Mouse (Mus musculus) heart, embryonic 16.5 days (tissue): ENCODE results near the gene Llcfc1. TPM values are rescaled to one million over a fixed set of nuclear protein-coding genes. Genes with fewer than 3 reads are reported as not detected.

ENCODE experiments used
- ATAC-seq: fragments of 200-750 bp; cut with Nextera tagmentation; replicated peaks from 2 replicates; pipeline ENCODE4 v1.8.0; 2017; ENCODE audit warnings: moderate number of reproducible peaks; ENCODE audit not compliant: insufficient read depth, low FRiP score; ENCODE audit errors: extremely low read depth
- H3K27ac ChIP-seq: fragments of 300-500 bp; sonication (generic); 2 replicates; pipeline ENCODE4 v1.5.1; 2014; ENCODE audit warnings: mild to moderate bottlenecking, low read length, control low read depth, moderate library complexity
- H3K27me3 ChIP-seq: fragments of 300-500 bp; sonication (generic); 2 replicates; pipeline ENCODE4 v1.6.1; 2014; ENCODE audit warnings: low read length, mixed read lengths; ENCODE audit not compliant: control insufficient read depth, insufficient read depth
- H3K36me3 ChIP-seq: fragments of 300-500 bp; sonication (generic); 2 replicates; pipeline ENCODE4 v1.6.1; 2014; ENCODE audit not compliant: control insufficient read depth, insufficient read depth
- H3K4me1 ChIP-seq: fragments of 300-500 bp; sonication (generic); 2 replicates; pipeline ENCODE4 v1.6.1; 2014; ENCODE audit warnings: low read length, mixed read lengths; ENCODE audit not compliant: control insufficient read depth, insufficient read depth
- H3K4me2 ChIP-seq: fragments of 300-500 bp; sonication (generic); 2 replicates; pipeline ENCODE4 v1.6.1; 2014; ENCODE audit warnings: low read depth, mild to moderate bottlenecking, control low read depth, low read length
- H3K4me3 ChIP-seq: fragments of 300-500 bp; sonication (generic); 2 replicates; pipeline ENCODE4 v1.5.1; 2014; ENCODE audit warnings: mild to moderate bottlenecking, control low read depth, low read length
- H3K9ac ChIP-seq: fragments of 300-500 bp; sonication (generic); 2 replicates; pipeline ENCODE4 v1.6.1; 2014; ENCODE audit warnings: low read length, control low read depth
- H3K9me3 ChIP-seq: fragments of 300-500 bp; sonication (generic); replicated peaks from 2 replicates; pipeline ENCODE4 v1.6.1; 2016; ENCODE audit warnings: low read length; ENCODE audit not compliant: control insufficient read depth
- WGBS: fragments of 180-500 bp; shearing (Covaris S2); extraction: QIAGEN DNeasy Blood & Tissue Kit; methylation state at CpG from one replicate; pipeline ENCODE4 v1.1.7; 2014; 5-methylcytosine and 5-hydroxymethylcytosine counted together
- polyA plus RNA-seq: library from polyadenylated mRNA; unstranded; fragments of >200 nt; fragmentation: Nextera tagmentation; extraction: Ambion mirVana; gene quantifications from 2 replicates; pipeline ENCODE4 v1.2.1, GENCODE M21; 2015

The Llcfc1 gene
- polyA plus RNA-seq, 1 experiment from 2014 or later, result not detected

DNA sequence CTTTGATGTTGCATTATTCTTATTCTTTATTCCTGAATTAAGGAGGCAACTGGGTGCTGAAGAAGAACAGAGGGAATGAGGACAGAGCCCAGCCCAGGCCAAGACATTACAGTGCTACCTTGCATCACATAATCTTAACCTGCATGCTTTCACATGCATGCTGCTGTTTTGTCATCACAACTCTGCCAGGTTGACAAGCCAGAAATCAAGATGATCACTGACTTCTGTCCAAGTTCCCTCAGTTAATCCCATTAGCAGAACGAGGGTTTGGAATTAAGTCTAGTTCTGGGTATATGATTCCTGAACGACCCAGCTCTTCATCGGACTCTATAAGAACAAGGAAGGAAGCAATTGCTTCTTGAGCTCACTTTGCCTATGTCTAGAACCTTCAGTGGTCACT, 38.0 kb upstream of the Llcfc1 start:
- no peaks in the 10 kb centered on the region for H3K36me3 ChIP-seq
- no peaks in the 10 kb centered on the region for H3K27me3 ChIP-seq
- no peak overlapping the region for H3K4me3 ChIP-seq
- no peaks in the 10 kb centered on the region for H3K9me3 ChIP-seq
- ATAC-seq, result no peak
- WGBS, result 78% methylated on average over 3 of the region's 3 CpGs
- no peak overlapping the region for H3K4me2 ChIP-seq
- no peak overlapping the region for H3K27ac ChIP-seq
- no peaks in the 10 kb centered on the region for H3K4me1 ChIP-seq
- no peak overlapping the region for H3K9ac ChIP-seq

DNA sequence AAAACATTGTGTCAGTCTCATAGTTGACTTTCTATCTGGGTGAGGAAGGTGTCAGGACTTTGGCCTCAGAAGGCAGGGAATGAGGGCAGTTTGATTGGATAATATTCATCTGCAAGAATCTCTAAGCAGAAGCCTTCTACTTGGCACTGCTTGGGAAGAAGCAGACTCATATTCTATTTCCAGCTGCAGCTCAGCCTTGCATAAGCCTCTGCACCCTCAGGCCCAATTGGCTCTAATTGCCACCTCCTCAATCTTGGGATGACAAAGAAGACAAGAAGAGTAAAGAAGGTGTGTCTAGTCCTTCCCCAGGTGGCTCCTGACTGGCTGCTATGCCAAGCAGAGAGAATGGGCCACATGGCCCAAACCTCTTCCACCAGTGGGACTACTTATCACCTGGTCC, 37.6 kb upstream of the Llcfc1 start:
- Histone ChIP-seq H3K4me1 (no peaks in the 10 kb centered on the region), H3K27ac (no peak overlapping the region), H3K4me3 (no peak overlapping the region), H3K9me3 (no peaks in the 10 kb centered on the region), H3K36me3 (no peaks in the 10 kb centered on the region), H3K9ac (no peak overlapping the region), H3K27me3 (no peaks in the 10 kb centered on the region), H3K4me2 (no peak overlapping the region)
- no peak for ATAC-seq

DNA sequence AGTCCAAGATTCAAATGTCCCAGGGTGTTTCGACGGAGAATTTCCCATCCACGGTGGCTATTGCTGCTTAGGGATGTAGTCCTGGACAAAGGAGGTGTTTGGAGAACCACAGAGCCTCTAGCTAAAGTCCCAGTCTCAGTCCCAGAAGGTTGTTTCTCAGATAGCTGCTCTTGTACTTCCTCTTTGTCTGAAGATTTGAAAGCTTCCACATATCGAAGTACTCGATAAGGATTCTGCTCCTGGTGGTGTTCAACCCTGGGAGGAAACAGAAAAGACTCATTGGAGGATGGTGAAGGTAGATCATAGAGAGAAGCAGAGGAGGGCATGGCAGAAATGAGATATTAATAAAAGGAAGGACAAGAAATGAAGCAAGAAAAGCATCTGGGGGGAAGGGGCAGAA, 31.1 kb upstream of the Llcfc1 start:
- Histone ChIP-seq H3K27me3 (no peaks in the 10 kb centered on the region), H3K36me3 (no peaks in the 10 kb centered on the region), H3K9ac (no peak overlapping the region), H3K27ac (no peak overlapping the region), H3K4me1 (no peaks in the 10 kb centered on the region), H3K4me3 (no peak overlapping the region), H3K4me2 (no peak overlapping the region), H3K9me3 (no peaks in the 10 kb centered on the region)
- 77% methylated on average over 5 of the region's 5 CpGs for WGBS
- ATAC-seq, result no peak

DNA sequence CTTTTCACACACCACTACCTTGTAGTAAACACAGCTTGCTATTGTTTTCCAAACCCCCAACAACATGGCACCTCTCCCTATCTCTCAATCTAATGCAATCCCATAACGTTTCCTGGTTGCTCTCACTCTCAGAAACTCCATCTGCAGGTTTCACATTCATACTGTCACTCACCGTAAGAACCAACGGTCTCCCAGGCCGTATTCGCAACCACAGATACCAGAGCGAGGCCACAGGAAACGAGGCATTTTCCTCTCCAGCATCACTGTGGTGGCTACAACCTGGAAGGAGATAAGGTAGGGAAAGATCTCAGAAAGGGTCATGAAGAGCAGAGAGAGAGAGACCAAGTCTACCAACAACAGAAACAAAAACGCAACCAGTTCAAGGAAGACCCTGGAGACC, 29.6 kb upstream of the Llcfc1 start:
- Histone ChIP-seq H3K4me2 (no peak overlapping the region), H3K9ac (no peak overlapping the region), H3K9me3 (no peaks in the 10 kb centered on the region), H3K4me3 (no peak overlapping the region), H3K27ac (no peak overlapping the region), H3K36me3 (no peaks in the 10 kb centered on the region), H3K4me1 (no peaks in the 10 kb centered on the region), H3K27me3 (no peaks in the 10 kb centered on the region)
- WGBS, result 67% methylated on average over 8 of the region's 8 CpGs
- no peak for ATAC-seq

DNA sequence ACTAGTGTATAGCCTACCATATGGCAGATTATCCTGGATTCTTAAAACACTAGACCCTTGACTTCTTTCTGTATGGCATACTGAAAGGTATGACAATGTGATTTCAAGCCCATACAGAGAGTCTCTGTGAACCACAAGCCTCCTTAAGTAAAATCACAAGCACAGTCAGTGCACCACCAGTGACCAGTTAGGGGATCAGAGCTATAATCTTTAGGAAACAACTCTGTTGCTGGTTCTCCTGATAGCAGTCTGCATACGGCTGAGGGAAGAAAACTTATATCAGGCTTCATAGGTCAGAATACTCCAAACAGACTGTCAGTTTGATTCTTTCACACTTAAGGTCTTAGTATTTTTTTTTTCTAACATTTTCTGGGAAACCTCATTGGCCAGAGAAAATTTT, 25.7 kb upstream of the Llcfc1 start:
- H3K9me3 ChIP-seq, result no peaks in the 10 kb centered on the region
- 52% methylated on average over 1 of the region's 1 CpGs for WGBS
- H3K4me2 ChIP-seq, result no peak overlapping the region
- H3K36me3 ChIP-seq, result no peaks in the 10 kb centered on the region
- no peaks in the 10 kb centered on the region for H3K27me3 ChIP-seq
- no peaks in the 10 kb centered on the region for H3K4me1 ChIP-seq
- H3K9ac ChIP-seq, result no peak overlapping the region
- no peak overlapping the region for H3K4me3 ChIP-seq
- no peak for ATAC-seq
- H3K27ac ChIP-seq, result no peak overlapping the region

DNA sequence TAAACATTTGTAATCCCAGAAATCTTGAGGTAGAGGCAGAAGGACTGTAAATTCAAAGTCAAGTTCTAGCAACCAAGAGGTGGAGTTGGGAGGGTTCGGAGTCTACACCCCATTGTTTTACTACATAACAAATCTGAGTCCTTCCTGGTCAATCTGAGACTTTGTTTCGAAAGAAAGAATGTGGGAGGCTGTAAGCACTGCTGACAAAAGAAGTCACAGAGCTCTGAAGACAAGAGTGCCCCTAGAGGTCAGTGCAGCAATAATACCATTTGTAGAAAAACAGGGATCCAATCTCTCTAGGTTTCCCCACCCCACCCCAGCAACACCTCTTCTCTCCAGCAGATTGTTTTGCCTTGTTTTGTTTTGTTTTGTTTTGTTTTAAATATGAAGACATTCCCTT, 21.9 kb upstream of the Llcfc1 start:
- no peak overlapping the region for H3K4me3 ChIP-seq
- H3K9me3 ChIP-seq, result no peaks in the 10 kb centered on the region
- H3K9ac ChIP-seq, result no peak overlapping the region
- WGBS, result 44% methylated on average over 2 of the region's 2 CpGs
- no peak for ATAC-seq
- H3K27me3 ChIP-seq, result no peaks in the 10 kb centered on the region
- no peak overlapping the region for H3K4me2 ChIP-seq
- H3K4me1 ChIP-seq, result no peaks in the 10 kb centered on the region
- H3K36me3 ChIP-seq, result no peaks in the 10 kb centered on the region
- no peak overlapping the region for H3K27ac ChIP-seq

DNA sequence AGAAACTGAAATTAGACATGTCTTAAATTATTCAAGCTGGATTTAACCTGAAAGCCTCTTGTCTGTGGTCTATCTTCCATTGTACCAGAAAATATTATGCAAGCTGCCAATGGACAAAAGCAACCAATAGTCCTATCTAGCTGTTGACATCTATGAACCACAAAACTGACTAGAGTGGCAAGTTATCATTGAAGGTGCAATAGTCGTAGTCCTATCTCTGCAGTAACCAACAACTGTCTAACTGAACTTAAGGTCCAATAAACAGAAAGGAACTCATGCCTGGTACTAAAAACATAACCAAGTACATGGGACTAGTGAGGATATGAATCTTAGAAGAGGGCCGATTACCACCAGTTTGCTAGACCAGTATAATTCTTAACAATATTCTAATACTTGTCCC, 7.7 kb upstream of the Llcfc1 start:
- H3K9me3 ChIP-seq, result no peaks in the 10 kb centered on the region; the same call in 1 of the 2 replicates
- H3K27me3 ChIP-seq, result no peaks in the 10 kb centered on the region
- no peak overlapping the region for H3K4me3 ChIP-seq
- no peak overlapping the region for H3K9ac ChIP-seq
- ATAC-seq, result no peak
- H3K4me1 ChIP-seq, result no peaks in the 10 kb centered on the region
- no peak overlapping the region for H3K4me2 ChIP-seq
- no peak overlapping the region for H3K27ac ChIP-seq
- WGBS, result 74% methylated on average over 2 of the region's 2 CpGs
- H3K36me3 ChIP-seq, result no peaks in the 10 kb centered on the region

DNA sequence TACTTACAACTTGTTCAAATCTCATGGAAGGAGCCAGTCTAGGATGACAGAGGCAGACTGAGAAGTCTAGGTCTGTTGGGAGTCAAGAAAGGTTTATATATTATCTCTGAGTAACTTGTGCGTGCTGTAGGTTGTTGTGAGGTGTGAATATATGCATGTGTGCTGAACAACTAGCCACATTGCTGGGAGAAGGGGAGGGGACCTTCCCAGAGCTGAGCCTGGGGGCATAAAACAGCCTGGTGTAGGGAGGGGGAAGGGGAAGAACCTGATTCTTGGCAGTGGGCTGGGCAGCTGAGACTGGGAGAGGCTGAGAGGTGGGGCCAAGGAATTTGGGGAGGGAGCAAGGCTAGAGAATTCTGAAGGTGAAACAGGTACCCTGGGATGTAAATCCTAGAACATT, 3.6 kb upstream of the Llcfc1 start, which contains the start of gene Trpv5:
TSS of gene Trpv5 (minus strand) at position 101 of the 400 bp plus-strand sequence.
- H3K27ac ChIP-seq, result no peak within 1 kb of the TSS
- H3K4me1 ChIP-seq, result no peaks in the 10 kb centered on the region
- no peaks in the 10 kb centered on the region for H3K36me3 ChIP-seq
- ATAC-seq, result no peak
- no peak within 1 kb of the TSS for H3K4me3 ChIP-seq
- H3K9ac ChIP-seq, result no peak within 1 kb of the TSS
- no peaks in the 10 kb centered on the region for H3K9me3 ChIP-seq
- no peaks in the 10 kb centered on the region for H3K27me3 ChIP-seq
- H3K4me2 ChIP-seq, result no peak within 1 kb of the TSS
- WGBS, result 68% methylated on average over 1 of the region's 1 CpGs

DNA sequence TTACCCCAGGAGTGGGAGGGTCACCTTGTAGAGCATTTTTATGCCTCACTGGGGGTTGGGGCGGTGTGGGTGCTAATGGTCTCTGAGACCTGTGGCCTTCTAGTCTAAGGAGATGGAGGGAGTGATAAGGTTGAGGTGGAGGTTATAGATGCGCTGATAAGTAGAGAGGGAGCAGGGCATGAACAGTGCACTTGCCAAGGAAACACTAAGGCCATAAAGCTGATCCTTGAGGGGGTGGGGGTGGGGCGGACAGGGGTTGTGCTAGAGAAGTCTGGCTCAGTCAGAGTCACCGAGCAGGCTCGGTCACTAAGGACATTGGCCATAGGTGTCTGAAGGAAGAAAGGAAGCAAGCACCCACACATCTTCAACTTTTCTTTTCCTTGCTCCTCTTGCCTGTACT, 2.6 kb upstream of the Llcfc1 start:
- no peaks in the 10 kb centered on the region for H3K36me3 ChIP-seq
- no peaks in the 10 kb centered on the region for H3K4me1 ChIP-seq
- ATAC-seq, result no peak
- no peak overlapping the region for H3K4me3 ChIP-seq
- no peaks in the 10 kb centered on the region for H3K27me3 ChIP-seq
- 73% methylated on average over 5 of the region's 5 CpGs for WGBS
- H3K4me2 ChIP-seq, result no peak overlapping the region
- H3K9ac ChIP-seq, result no peak overlapping the region
- no peak overlapping the region for H3K27ac ChIP-seq
- H3K9me3 ChIP-seq, result no peaks in the 10 kb centered on the region

DNA sequence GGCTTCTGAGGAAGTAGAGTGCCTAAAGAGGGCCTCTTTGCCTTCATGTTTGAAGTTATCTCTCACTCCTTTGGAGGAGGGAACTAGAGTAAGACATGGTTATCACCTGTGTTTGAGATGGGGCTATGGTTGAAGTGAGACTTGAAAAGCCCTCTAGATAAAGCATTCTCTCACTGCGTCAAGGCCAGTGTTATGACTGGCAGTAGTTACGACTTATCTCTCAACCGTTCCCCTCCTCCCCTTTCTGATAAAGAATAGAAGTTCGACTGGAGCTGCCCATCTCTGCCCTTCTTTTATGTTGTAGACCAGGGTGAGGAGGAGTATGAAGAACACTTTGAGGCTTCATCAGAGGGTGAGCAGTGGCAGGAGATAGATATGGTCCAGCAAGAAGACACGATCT, 680 bp downstream of the Llcfc1 start:
- Histone ChIP-seq H3K27ac (no peak overlapping the region), H3K4me3 (no peak overlapping the region), H3K27me3 (no peaks in the 10 kb centered on the region), H3K9me3 (no peaks in the 10 kb centered on the region), H3K4me1 (no peaks in the 10 kb centered on the region), H3K9ac (no peak overlapping the region), H3K4me2 (no peak overlapping the region), H3K36me3 (no peaks in the 10 kb centered on the region)
- WGBS, result 45% methylated on average over 5 of the region's 5 CpGs
- ATAC-seq, result no peak
